16 mouse cellular contexts compared by ENCODE assay signal in the genomic region with DNA sequence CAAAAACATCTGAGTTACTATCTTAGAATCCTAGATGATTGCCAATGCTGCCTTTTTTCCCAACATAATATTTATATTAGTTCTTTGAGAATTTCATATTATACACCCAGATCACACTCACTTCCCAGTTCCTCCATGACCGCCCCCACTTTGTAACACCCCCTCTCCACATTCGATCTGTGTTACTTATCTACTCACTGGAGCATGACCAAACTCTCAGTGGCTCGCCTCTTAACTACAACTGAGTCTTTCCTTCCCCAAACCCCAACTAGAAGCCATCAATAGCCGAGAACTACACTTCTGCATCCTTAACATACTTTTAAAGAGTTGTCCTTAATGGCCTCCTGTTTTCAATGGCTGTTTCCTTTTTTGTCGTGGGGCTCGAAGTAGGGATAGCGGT. TPM values are rescaled to one million over a fixed set of nuclear protein-coding genes. Genes with fewer than 3 reads are reported as not detected.
DNase-seq lines count a peak whose midpoint lies in the region; ATAC-seq and TF ChIP-seq lines count a peak whose summit lies in the region.
"Had no signal": no experiment of that assay in that cellular context is flagged by ENCODE, and none has a peak within 500 bp of the region (broad histone marks: within the 10 kb centered on the region; RNA-seq: fewer than 3 reads in every experiment).

No protein-coding gene starts in this region.

- no peaks in the 10 kb centered on the region for H3K79me2 ChIP-seq in MEL (ENCODE audit: control insufficient read depth, insufficient read depth, low read length, poor library complexity)

- H3K27me3 ChIP-seq in MEL (ENCODE audit: control insufficient read depth in 1 of 2, insufficient read depth in 2 of 2, low read length in 2 of 2): no peaks in the 10 kb centered on the region
- H3K27me3 ChIP-seq in liver, embryonic 12.5 days (replicated peaks): no peaks in the 10 kb centered on the region
- H3K27me3 ChIP-seq: CH12.LX, Patski had no signal

- no peak for TF ChIP-seq RAD21 in MEL (IDR thresholded peaks at IDR 0.05; ENCODE audit: low read depth, low read length)

- no peak overlapping the region for H3K4me2 ChIP-seq in liver, embryonic 12.5 days

- TF ChIP-seq EP300 in MEL (IDR thresholded peaks at IDR 0.05; ENCODE audit: low read depth in 1 of 2, low read length in 2 of 2): peak; percentile 62 to 65

- H3K4me1 ChIP-seq in MEL (ENCODE audit: control insufficient read depth in 1 of 2, insufficient read depth in 2 of 2, low read length in 2 of 2): peaks cover 22 to 26% of the 10 kb centered on the region in 2 experiments
- no peaks in the 10 kb centered on the region for H3K4me1 ChIP-seq in liver, embryonic 12.5 days

- no peak for TF ChIP-seq POLR2A in MEL (IDR thresholded peaks at IDR 0.05; ENCODE audit: control insufficient read depth in 1 of 2, insufficient read depth in 1 of 2, low read depth in 1 of 2, low read length in 2 of 2, poor library complexity in 1 of 2)

- peaks cover 2 to 38% of the 10 kb centered on the region in 2 experiments for H3K36me3 ChIP-seq in MEL (ENCODE audit: control insufficient read depth in 1 of 2, insufficient read depth in 2 of 2, low read length in 2 of 2)
- peaks cover 90% of the 10 kb centered on the region for H3K36me3 ChIP-seq in liver, embryonic 12.5 days

- TF ChIP-seq CTCF in MEL (IDR thresholded peaks at IDR 0.05 in 2 of 3, conservative IDR thresholded peaks at IDR 0.05 in 1 of 3; ENCODE audit: control insufficient read depth in 1 of 3, insufficient read depth in 1 of 3, low read depth in 2 of 3, low read length in 3 of 3, poor library complexity in 1 of 3, severe bottlenecking in 1 of 3): no peak

- no peak overlapping the region for H3K4me3 ChIP-seq in MEL (ENCODE audit: control insufficient read depth in 1 of 2, insufficient read depth in 1 of 2, low read depth in 2 of 2, low read length in 2 of 2)
- no peak overlapping the region for H3K4me3 ChIP-seq in liver, embryonic 12.5 days

- no peaks in the 10 kb centered on the region for H3K9me3 ChIP-seq in MEL (replicated peaks; ENCODE audit: insufficient read depth, low read length)
- no peaks in the 10 kb centered on the region for H3K9me3 ChIP-seq in liver, embryonic 12.5 days (replicated peaks)
- H3K9me3 ChIP-seq: G1E had no signal

- peak; percentile 67 for DNase-seq in MEL (ENCODE audit: low read depth, low spot score)
- peak; percentile 27 for DNase-seq in MEL-GATA-1-ER (ENCODE audit: extremely low read depth, low read depth)
- no peak for DNase-seq in spleen, postnatal 14 days (ENCODE audit: low spot score in 2 of 2)
- DNase-seq: adrenal gland, adult 2 months; adrenal gland, adult 8-10 months; adrenal gland, postnatal 10 days; adrenal gland, postnatal 14 days; adrenal gland, postnatal 25 days; adrenal gland, postnatal 36 days; B cell, adult 2 months had no signal

- 87% methylated on average over 7 of the region's 7 CpGs for WGBS in liver, embryonic 12.5 days (ENCODE audit: insufficient replicate concordance)

- H3K9ac ChIP-seq in MEL (ENCODE audit: control insufficient read depth, low read depth, low read length, poor library complexity, severe bottlenecking): no peak overlapping the region
- no peak overlapping the region for H3K9ac ChIP-seq in liver, embryonic 12.5 days

- H3K27ac ChIP-seq in MEL (ENCODE audit: control insufficient read depth, low read depth, low read length): peak overlapping the region; percentile 48
- no peak overlapping the region for H3K27ac ChIP-seq in liver, embryonic 12.5 days

- ATAC-seq in liver, embryonic 12.5 days: no peak
- ATAC-seq: activated CD4-positive, CD25-positive, alpha-beta regulatory T cell, adult 4 months; CD4-positive, CD25-positive, alpha-beta regulatory T cell, adult 4 months; Patski had no signal

TF ChIP-seq in MEL, 35 proteins besides CTCF, POLR2A, EP300 and RAD21:
- TF ChIP-seq HCFC1 (IDR thresholded peaks at IDR 0.05; ENCODE audit: low read depth, low read length) (no peak), TAL1 (IDR thresholded peaks at IDR 0.05; ENCODE audit: low read length) (no peak), CHD1 (IDR thresholded peaks at IDR 0.05; ENCODE audit: low read depth, low read length) (no peak), RCOR1 (IDR thresholded peaks at IDR 0.05; ENCODE audit: low read depth, low read length) (peak; percentile 45; the same call in 1 of the 2 replicates), CHD2 (IDR thresholded peaks at IDR 0.05; ENCODE audit: low read length) (no peak), SMC3 (IDR thresholded peaks at IDR 0.05; ENCODE audit: low read depth, low read length) (no peak), BHLHE40 (IDR thresholded peaks at IDR 0.05; ENCODE audit: borderline replicate concordance, low read depth, low read length) (no peak), MYB (IDR thresholded peaks at IDR 0.05; ENCODE audit: low read depth, low read length) (no peak), NELFE (IDR thresholded peaks at IDR 0.05; ENCODE audit: low read depth, low read length) (no peak), ZC3H11A (IDR thresholded peaks at IDR 0.05; ENCODE audit: low read depth, low read length) (no peak), MEF2A (IDR thresholded peaks at IDR 0.05; ENCODE audit: extremely low read depth, insufficient replicate concordance, low read depth, low read length, poor library complexity, severe bottlenecking) (no peak), TBP (IDR thresholded peaks at IDR 0.05; ENCODE audit: low read depth, low read length) (no peak), TCF12 (IDR thresholded peaks at IDR 0.05; ENCODE audit: low read depth, low read length) (peak; percentile 16; the same call in 1 of the 2 replicates), ZMIZ1 (IDR thresholded peaks at IDR 0.05; ENCODE audit: low read depth, low read length) (no peak), NRF1 (IDR thresholded peaks at IDR 0.05; ENCODE audit: insufficient read depth, low read depth, low read length, poor library complexity, severe bottlenecking) (no peak), USF2 (IDR thresholded peaks at IDR 0.05; ENCODE audit: borderline replicate concordance in 1 of 2, insufficient read depth in 1 of 2, low read depth in 1 of 2, low read length in 2 of 2) (no peak), MAFK (IDR thresholded peaks at IDR 0.05; ENCODE audit: borderline replicate concordance, low read depth, low read length) (no peak), SIN3A (IDR thresholded peaks at IDR 0.05; ENCODE audit: low read length) (peak; percentile 18; the same call in 1 of the 2 replicates), GATA1 (IDR thresholded peaks at IDR 0.05; ENCODE audit: low read depth, low read length) (peak; percentile 70)

RNA-seq across cellular contexts. Expression of a gene that starts 41.5 kb away (rescaled TPM):
- total RNA-seq in MEL (2012; rRNA removed): 25.2 and 25.8 TPM in 2 replicates
- polyA plus RNA-seq in MEL (2012; ENCODE audit: insufficient read depth in 1 of 2, insufficient read length in 2 of 2, low read depth in 1 of 2, low replicate concordance in 2 of 2, missing spikeins in 1 of 2): 10 to 100 TPM in 1 of 2 experiments, not detected in 1; 42.5 TPM
- polyA plus RNA-seq in liver, embryonic 12.5 days (2016; fragmentation: Nextera tagmentation; extraction: Ambion mirVana): 70.0 and 70.2 TPM in 2 replicates

RNA-seq across cellular contexts. Expression of a gene that starts 41.6 kb away (rescaled TPM):
- 8.7 and 9.3 TPM in 2 replicates for total RNA-seq in MEL (2012; rRNA removed)
- 10 to 100 TPM in 1 of 2 experiments, not detected in 1; 16.2 TPM for polyA plus RNA-seq in MEL (2012; ENCODE audit: insufficient read depth in 1 of 2, insufficient read length in 2 of 2, low read depth in 1 of 2, low replicate concordance in 2 of 2, missing spikeins in 1 of 2)
- 6.4 and 6.6 TPM in 2 replicates for polyA plus RNA-seq in liver, embryonic 12.5 days (2016; fragmentation: Nextera tagmentation; extraction: Ambion mirVana)

Comparison
In these comparisons a context has a peak if more than half of its experiments do, and no peak if none do; other contexts are left out.
1. DNase-seq: peak in MEL (single experiment) and MEL-GATA-1-ER (single experiment); none in spleen, postnatal 14 days (0 of 2).